Mouse (Mus musculus) liver, adult 2 months (tissue): ENCODE results near the gene Cuta. TPM values are rescaled to one million over a fixed set of nuclear protein-coding genes. Genes with fewer than 3 reads are reported as not detected.

Experiments used
- DNase-seq: peaks from one replicate; pipeline ENCODE4 v3.0.0-alpha.2; 2011; ENCODE audit warnings: low read depth, low spot score; ENCODE audit errors: extremely low read depth
- H3K27ac ChIP-seq: fragments of 200-500 bp; replicated peaks from 2 replicates; pipeline ENCODE4 v1.5.1; 2012; ENCODE audit warnings: low read depth, mild to moderate bottlenecking, control low read depth, inconsistent platforms, low read length; ENCODE audit not compliant: insufficient read depth
- H3K27me3 ChIP-seq: fragments of 200-500 bp; 2 replicates; pipeline ENCODE4 v1.6.1; 2012; ENCODE audit warnings: mild to moderate bottlenecking, moderate library complexity, low read length, inconsistent platforms; ENCODE audit not compliant: control insufficient read depth, insufficient read depth
- H3K36me3 ChIP-seq: fragments of 200-500 bp; 2 replicates; pipeline ENCODE4 v1.6.1; 2012; ENCODE audit warnings: low read length, inconsistent platforms; ENCODE audit not compliant: control insufficient read depth, insufficient read depth
- H3K4me1 ChIP-seq: fragments of 200-500 bp; 2 replicates; pipeline ENCODE4 v1.6.1; 2011; ENCODE audit warnings: low read length; ENCODE audit not compliant: control insufficient read depth, insufficient read depth
- H3K4me3 ChIP-seq: fragments of 200-500 bp; 2 replicates; pipeline ENCODE4 v1.5.1; 2011; ENCODE audit warnings: low read depth, mild to moderate bottlenecking, control low read depth, low read length, moderate library complexity; ENCODE audit not compliant: insufficient read depth
- H3K79me2 ChIP-seq: fragments of 200-500 bp; 2 replicates; pipeline ENCODE4 v1.6.1; 2012; ENCODE audit warnings: inconsistent platforms, mild to moderate bottlenecking, low read length, moderate library complexity; ENCODE audit not compliant: control insufficient read depth, insufficient read depth
- H3K9ac ChIP-seq: fragments of 200-500 bp; 2 replicates; pipeline ENCODE4 v1.6.1; 2012; ENCODE audit warnings: low read depth, mild to moderate bottlenecking, control low read depth, inconsistent platforms, low read length
- CTCF ChIP-seq: fragments of 200-500 bp; IDR thresholded peaks from 2 replicates; pipeline ENCODE4 v1.5.1; 2011; ENCODE audit warnings: low read depth, low read length, control low read depth
- POLR2A ChIP-seq: fragments of 200-500 bp; IDR thresholded peaks from 2 replicates; pipeline ENCODE4 v1.6.1; 2011; ENCODE audit warnings: low read length, control low read depth; ENCODE audit not compliant: insufficient read depth; ENCODE audit errors: extremely low read depth
- WGBS: fragments of 180-500 bp; shearing (Covaris S2); methylation state at CpG from one replicate; pipeline ENCODE4 v1.1.7; 2018; 5-methylcytosine and 5-hydroxymethylcytosine counted together
- polyA plus RNA-seq: library from polyadenylated mRNA; depleted of rRNA; stranded (reverse); fragments of >200 nt; gene quantifications from 2 replicates; pipeline ENCODE4 v1.2.3, GENCODE M21; 2012
- total RNA-seq: library from RNA; depleted of rRNA; stranded (reverse); fragments of >200 nt; gene quantifications from 2 replicates; pipeline ENCODE4 v1.2.3, GENCODE M21; 2014

Cuta gene
- total and polyA plus RNA-seq, 2 experiments: 21.4 to 129 TPM

DNA sequence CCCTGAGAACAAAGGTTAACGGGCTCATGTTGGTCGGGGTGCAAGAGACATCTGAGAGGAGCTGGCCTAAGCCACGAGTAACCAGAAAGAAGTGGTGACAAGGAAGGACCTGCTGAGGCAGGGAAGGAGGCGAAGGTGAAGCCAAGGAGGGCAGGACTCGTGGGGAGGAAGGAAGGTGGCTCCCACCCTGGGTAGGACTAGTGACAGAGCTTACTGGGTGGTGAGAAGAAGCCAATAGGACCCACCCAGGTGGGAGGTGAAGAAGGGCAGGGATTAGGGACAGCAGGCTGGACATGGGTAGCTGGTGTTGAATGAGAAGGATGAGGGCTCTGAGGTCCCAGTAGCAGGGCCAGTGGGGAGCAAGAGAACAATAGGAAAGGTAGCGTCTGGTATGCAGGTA is 13.8 kb upstream of the Cuta start:
- TF ChIP-seq POLR2A (no peak), CTCF (no peak)
- no peak overlapping the region for H3K27ac ChIP-seq
- H3K79me2 ChIP-seq: no peaks in the 10 kb centered on the region
- no peak overlapping the region for H3K9ac ChIP-seq
- no peaks in the 10 kb centered on the region for H3K36me3 ChIP-seq
- 63% methylated on average over 6 of the region's 6 CpGs for WGBS
- H3K27me3 ChIP-seq: no peaks in the 10 kb centered on the region
- H3K4me1 ChIP-seq: no peaks in the 10 kb centered on the region
- no peak overlapping the region for H3K4me3 ChIP-seq
- no peak for DNase-seq

DNA sequence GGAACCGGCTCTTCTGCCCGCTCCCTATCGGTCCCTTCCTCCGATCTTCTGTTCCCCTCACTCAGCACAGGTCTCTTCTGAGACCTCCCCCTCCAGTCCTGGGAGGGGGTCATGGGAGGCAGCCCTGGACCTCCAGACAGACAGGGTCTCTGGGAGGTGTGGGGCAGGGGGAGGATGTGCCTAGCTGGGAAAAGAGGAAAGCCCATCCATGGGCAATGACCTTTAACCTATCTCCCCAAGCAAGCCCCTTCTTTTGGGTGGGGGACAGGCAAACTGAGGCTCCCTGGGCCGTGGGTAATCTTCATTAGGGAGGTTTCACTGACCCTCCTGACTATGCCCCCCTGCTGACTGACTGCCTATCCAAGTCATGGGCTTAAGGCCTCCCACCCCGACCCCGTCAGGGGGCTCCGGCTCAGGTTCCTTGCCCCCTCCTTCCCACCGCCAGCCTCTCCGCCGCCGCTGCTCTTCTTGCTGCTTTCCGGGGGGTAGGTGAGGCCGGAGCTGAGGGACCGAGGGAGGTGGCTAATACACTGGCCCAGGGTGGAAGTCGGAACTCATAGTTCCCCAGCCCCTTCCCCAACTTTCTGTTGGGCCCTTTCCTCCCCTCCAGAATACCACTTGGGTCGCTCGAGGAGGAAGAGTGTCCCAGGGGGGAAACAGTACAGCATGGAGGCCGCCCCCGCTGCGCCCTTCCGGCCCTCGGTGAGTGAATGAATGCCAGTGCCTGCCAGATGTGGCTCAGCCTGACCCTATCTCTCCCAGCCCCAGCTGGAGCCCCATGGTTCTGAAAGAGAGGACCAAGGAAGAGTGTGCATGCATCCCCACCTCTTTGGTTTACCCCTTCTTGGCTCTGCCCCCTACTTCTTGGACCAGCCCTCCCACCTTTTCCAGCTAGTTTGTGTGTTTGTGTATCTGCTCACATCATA is 12.8 kb upstream of the Cuta start:
- H3K4me3 ChIP-seq: no peak overlapping the region
- no peaks in the 10 kb centered on the region for H3K27me3 ChIP-seq
- H3K27ac ChIP-seq: no peak overlapping the region
- DNase-seq: no peak
- TF ChIP-seq CTCF (no peak), POLR2A (no peak)
- H3K79me2 ChIP-seq: no peaks in the 10 kb centered on the region
- peaks cover 2% of the 10 kb centered on the region; the same call in 1 of the 2 replicates for H3K4me1 ChIP-seq
- no peak overlapping the region for H3K9ac ChIP-seq
- no peaks in the 10 kb centered on the region for H3K36me3 ChIP-seq
- 36% methylated on average over 23 of the region's 23 CpGs for WGBS

DNA sequence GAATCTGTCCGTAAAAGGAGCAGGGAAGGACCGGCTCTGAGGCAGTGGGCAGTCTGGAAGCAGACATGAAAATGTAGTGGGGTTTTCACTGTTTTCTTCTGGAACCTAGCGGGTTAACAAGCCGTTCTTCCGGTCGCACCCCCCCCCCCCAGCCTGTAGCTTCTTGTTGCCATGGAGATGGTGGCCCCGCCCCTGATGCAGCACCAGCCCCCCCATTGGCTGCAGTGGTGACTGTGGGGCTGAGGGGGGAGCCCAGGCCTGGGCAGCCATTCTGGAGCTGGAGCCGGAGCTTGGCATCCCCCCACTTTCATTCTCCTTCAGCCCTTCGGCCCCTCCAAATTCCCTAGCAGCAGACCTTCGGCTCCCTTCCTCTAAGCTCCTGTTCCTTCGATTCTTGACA is 12.0 kb upstream of the Cuta start:
- H3K4me1 ChIP-seq: peaks cover 4% of the 10 kb centered on the region; the same call in 1 of the 2 replicates
- WGBS: 16% methylated on average over 11 of the region's 11 CpGs
- H3K36me3 ChIP-seq: no peaks in the 10 kb centered on the region
- no peak overlapping the region for H3K4me3 ChIP-seq
- TF ChIP-seq CTCF (no peak), POLR2A (no peak)
- H3K27me3 ChIP-seq: no peaks in the 10 kb centered on the region
- H3K9ac ChIP-seq: no peak overlapping the region
- H3K27ac ChIP-seq: no peak overlapping the region
- no peak for DNase-seq
- no peaks in the 10 kb centered on the region for H3K79me2 ChIP-seq

DNA sequence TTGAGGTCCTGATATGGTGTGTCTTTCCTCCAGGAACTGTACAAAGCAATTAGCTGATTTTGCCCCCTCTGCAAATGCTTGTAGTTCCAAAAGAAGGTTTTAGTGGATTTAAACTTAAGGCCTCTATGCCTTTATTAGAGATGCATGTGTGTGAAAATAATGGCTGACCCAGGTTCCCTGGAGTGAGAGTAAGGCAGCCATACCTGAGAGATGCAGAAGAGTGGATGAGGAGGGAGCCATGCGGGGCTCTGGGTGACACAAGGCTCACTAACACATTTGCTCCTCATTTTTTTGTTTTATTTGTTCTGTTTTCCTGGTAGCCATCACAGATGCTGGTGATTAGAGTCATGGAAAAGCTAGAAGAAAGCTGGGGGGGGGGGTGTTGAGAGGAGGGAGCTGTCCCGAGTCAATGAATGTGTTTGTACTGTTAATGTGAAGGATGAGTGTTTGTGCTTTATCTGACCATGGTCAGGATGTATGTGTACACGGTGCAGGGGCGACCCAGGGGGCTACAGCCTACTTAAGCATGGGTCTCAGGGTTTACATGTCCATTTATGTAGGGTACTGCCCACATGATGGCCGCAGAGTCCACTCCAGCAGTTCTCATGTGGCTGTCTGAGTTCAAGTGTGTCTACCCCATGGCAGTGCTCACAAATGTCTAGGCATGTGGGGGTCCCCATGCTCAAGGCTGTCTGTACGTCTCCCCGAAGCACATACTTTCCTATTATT is 11.4 kb upstream of the Cuta start:
- WGBS: 47% methylated on average over 7 of the region's 7 CpGs
- H3K4me1 ChIP-seq: peaks cover 4% of the 10 kb centered on the region; the same call in 1 of the 2 replicates
- H3K9ac ChIP-seq: no peak overlapping the region
- H3K4me3 ChIP-seq: no peak overlapping the region
- H3K36me3 ChIP-seq: no peaks in the 10 kb centered on the region
- no peak overlapping the region for H3K27ac ChIP-seq
- no peak for DNase-seq
- H3K27me3 ChIP-seq: no peaks in the 10 kb centered on the region
- TF ChIP-seq POLR2A (no peak), CTCF (no peak)
- H3K79me2 ChIP-seq: no peaks in the 10 kb centered on the region

GRCm38 (mm10) chr17:26949866-26950265 is 10.5 kb upstream of the Cuta start:
- TF ChIP-seq CTCF (no peak), POLR2A (no peak)
- DNase-seq: no peak
- H3K27me3 ChIP-seq: no peaks in the 10 kb centered on the region
- H3K79me2 ChIP-seq: no peaks in the 10 kb centered on the region
- 76% methylated on average over 5 of the region's 5 CpGs for WGBS
- H3K9ac ChIP-seq: no peak overlapping the region
- H3K4me3 ChIP-seq: no peak overlapping the region
- no peaks in the 10 kb centered on the region for H3K36me3 ChIP-seq
- no peak overlapping the region for H3K27ac ChIP-seq
- peaks cover 4% of the 10 kb centered on the region; the same call in 1 of the 2 replicates for H3K4me1 ChIP-seq
